Mouse (Mus musculus) kidney, postnatal 0 days (tissue): ENCODE measurements around the gene Gm14190. TPM values are rescaled to one million over a fixed set of nuclear protein-coding genes. Genes with fewer than 3 reads are reported as not detected.
"Not testable (repeated sequence)": the region's sequence is repeated elsewhere in the genome, so short reads cannot be mapped to it uniquely, and the experiment has no call there.

Source experiments
- ATAC-seq: fragments of 200-750 bp; cut with Nextera tagmentation; replicated peaks from 2 replicates; pipeline ENCODE4 v1.8.0; 2017; ENCODE audit warnings: low read depth, moderate number of reproducible peaks, moderate TSS enrichment, moderate library complexity; ENCODE audit not compliant: low FRiP score
- DNase-seq: peaks from one replicate; pipeline ENCODE4 v3.0.0-alpha.2; 2016; ENCODE audit warnings: low spot score
- H3K27ac ChIP-seq: fragments of 300-500 bp; sonication (generic); 2 replicates; pipeline ENCODE4 v1.5.1; 2014; ENCODE audit warnings: mild to moderate bottlenecking
- H3K27me3 ChIP-seq: fragments of 300-500 bp; sonication (generic); 2 replicates; pipeline ENCODE4 v1.6.1; 2014; ENCODE audit warnings: low read length, mixed read lengths; ENCODE audit not compliant: insufficient read depth
- H3K36me3 ChIP-seq: fragments of 300-500 bp; sonication (generic); 2 replicates; pipeline ENCODE4 v1.6.1; 2014; ENCODE audit warnings: low read length, mixed read lengths; ENCODE audit not compliant: insufficient read depth
- H3K4me1 ChIP-seq: fragments of 300-500 bp; sonication (generic); replicated peaks from 2 replicates; pipeline ENCODE4 v1.6.1; 2014; ENCODE audit warnings: antibody characterized with exemption, low read length, mixed read lengths; ENCODE audit not compliant: insufficient read depth
- H3K4me2 ChIP-seq: fragments of 300-500 bp; sonication (generic); 2 replicates; pipeline ENCODE4 v1.6.1; 2014; ENCODE audit warnings: mild to moderate bottlenecking, low read length, moderate library complexity, mixed read lengths
- H3K4me3 ChIP-seq: fragments of 300-500 bp; sonication (generic); replicated peaks from 2 replicates; pipeline ENCODE4 v1.5.1; 2014; ENCODE audit warnings: low read depth, low read length
- H3K9ac ChIP-seq: fragments of 300-500 bp; sonication (generic); 2 replicates; pipeline ENCODE4 v1.6.1; 2014; ENCODE audit warnings: low read depth, low read length
- H3K9me3 ChIP-seq: fragments of 300-500 bp; sonication (generic); replicated peaks from 2 replicates; pipeline ENCODE4 v1.6.1; 2016; ENCODE audit warnings: low read length, inconsistent platforms, mixed read lengths
- CTCF ChIP-seq: IDR thresholded peaks from 2 replicates; pipeline ENCODE4 v1.5.1; 2016; ENCODE audit warnings: antibody characterized with exemption, low read depth, mild to moderate bottlenecking, moderate library complexity
- WGBS: fragments of 180-500 bp; shearing (Covaris S2); extraction: QIAGEN DNeasy Blood & Tissue Kit; methylation state at CpG from one replicate; pipeline ENCODE4 v1.1.7; 2014; 5-methylcytosine and 5-hydroxymethylcytosine counted together
- polyA plus RNA-seq: library from polyadenylated mRNA; unstranded; fragments of >200 nt; fragmentation: Nextera tagmentation; extraction: Ambion mirVana; gene quantifications from 2 replicates; pipeline ENCODE4 v1.2.1, GENCODE M21; 2015

Gm14190 gene
- polyA plus RNA-seq, 1 experiment from 2014 or later: not detected

DNA sequence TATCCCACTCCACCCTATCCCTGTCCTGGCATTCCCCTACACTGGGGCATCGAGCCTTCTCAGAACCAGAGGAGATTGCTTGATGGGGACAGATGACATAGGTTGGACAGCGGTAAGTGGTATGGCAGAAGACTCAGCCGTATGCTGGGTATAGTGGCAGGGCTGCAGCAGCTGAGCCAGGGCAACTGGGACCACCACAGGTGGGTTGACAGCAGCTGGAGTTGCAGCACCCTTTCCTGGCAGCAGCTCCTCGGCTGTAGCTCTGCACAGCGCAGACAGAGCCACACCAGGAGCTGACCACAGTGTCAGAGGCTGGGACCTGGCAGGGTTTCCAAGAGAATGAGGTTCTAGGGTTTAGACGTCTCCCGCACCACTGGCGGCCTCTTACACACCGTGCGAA lies 27.7 kb downstream of the Gm14190 start:
- Histone ChIP-seq H3K27ac (no peak overlapping the region), H3K4me3 (no peak overlapping the region), H3K4me1 (no peaks in the 10 kb centered on the region), H3K4me2 (no peak overlapping the region), H3K36me3 (no peaks in the 10 kb centered on the region), H3K27me3 (no peaks in the 10 kb centered on the region), H3K9ac (no peak overlapping the region), H3K9me3 (no peaks in the 10 kb centered on the region)
- DNase-seq (no peak), ATAC-seq (no peak)
- no peak for TF ChIP-seq CTCF
- 79% methylated on average over 10 of the region's 10 CpGs for WGBS

DNA sequence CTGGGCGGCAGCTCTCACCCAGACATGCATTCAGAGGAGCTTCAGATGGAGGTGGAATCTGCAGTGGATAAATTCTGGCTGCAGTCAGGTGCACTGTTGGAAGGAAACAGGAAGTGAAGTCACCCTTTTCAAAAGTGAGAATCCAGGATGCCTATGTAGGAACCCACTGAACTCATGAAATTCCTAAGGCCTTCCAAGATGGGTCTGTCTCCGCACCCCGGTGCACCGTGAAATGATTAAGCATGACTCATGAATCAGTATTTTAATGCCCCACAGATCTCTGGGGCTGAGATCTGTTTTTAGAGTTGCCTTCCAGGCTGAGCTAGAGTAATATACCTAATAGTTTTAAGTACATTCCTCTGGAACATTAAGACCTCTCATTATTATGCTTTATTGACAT lies 31.3 kb downstream of the Gm14190 start:
- ATAC-seq (no peak), DNase-seq (no peak)
- 70% methylated on average over 4 of the region's 4 CpGs for WGBS
- Histone ChIP-seq H3K9me3 (no peaks in the 10 kb centered on the region), H3K4me1 (no peaks in the 10 kb centered on the region), H3K9ac (no peak overlapping the region), H3K4me2 (no peak overlapping the region), H3K4me3 (no peak overlapping the region), H3K36me3 (no peaks in the 10 kb centered on the region), H3K27ac (no peak overlapping the region), H3K27me3 (no peaks in the 10 kb centered on the region)
- no peak for TF ChIP-seq CTCF

DNA sequence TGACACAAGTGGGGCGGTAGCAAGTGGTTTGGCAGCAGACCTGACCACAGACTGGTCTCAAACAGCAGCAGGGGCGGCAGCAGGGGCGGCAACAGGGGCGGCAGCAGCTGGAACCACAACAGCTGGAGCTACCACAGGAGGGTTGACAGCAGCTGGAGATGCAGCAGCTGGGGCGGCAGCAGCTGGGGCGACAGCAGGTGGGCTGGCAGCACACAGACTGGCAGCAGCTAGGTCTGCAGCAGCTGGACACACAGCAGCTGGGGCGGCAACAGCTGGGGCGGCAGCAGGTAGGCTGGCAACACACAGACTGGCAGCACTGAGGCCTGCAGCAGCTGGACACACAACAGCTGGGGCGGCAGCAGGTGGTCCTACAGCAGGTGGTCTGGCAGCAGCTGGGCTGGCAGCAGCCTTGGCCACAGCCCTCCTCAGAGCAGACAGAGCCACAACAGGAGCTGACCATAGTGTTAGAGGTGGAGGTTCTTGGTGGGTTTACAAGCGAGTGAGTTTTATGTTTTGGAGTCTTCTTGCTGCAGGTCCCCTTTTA lies 32.0 kb downstream of the Gm14190 start, which contains the start of gene Gm11563:
Gm11563 (minus strand) TSS at position 494 of the 544 bp plus-strand sequence.
- not testable (repeated sequence) for H3K9me3 ChIP-seq, H3K4me2 ChIP-seq, H3K9ac ChIP-seq, H3K36me3 ChIP-seq, H3K4me3 ChIP-seq, H3K4me1 ChIP-seq, ATAC-seq, DNase-seq, H3K27me3 ChIP-seq, H3K27ac ChIP-seq
- WGBS: 54% methylated on average over 10 of the region's 10 CpGs

DNA sequence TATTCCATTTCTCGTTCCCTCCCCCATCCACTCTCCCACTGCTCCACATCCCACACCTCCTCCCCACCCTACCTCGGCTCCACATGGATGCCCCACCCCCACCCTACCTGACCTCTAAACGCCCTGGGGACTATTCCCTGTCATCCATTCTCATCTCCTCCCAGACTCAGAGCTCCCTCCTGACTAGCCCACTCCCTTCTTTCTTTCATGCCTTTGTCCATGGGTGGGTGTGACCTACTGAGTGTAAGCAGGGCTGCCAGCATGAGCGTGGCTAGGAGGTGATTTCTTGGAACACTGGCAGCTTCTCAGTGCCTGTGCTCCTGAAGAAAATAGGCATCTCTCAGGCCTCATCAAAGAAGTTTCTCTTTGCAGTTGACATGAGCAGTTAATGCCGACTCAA lies 33.5 kb downstream of the Gm14190 start:
- H3K4me2 ChIP-seq: no peak overlapping the region
- 42% methylated on average over 5 of the region's 5 CpGs for WGBS
- H3K27me3 ChIP-seq: no peaks in the 10 kb centered on the region
- H3K4me3 ChIP-seq: no peak overlapping the region
- H3K9ac ChIP-seq: no peak overlapping the region
- TF ChIP-seq CTCF: no peak
- no peaks in the 10 kb centered on the region for H3K4me1 ChIP-seq
- no peak overlapping the region for H3K27ac ChIP-seq
- H3K36me3 ChIP-seq: no peaks in the 10 kb centered on the region
- no peak for DNase-seq
- ATAC-seq: no peak
- H3K9me3 ChIP-seq: no peaks in the 10 kb centered on the region

DNA sequence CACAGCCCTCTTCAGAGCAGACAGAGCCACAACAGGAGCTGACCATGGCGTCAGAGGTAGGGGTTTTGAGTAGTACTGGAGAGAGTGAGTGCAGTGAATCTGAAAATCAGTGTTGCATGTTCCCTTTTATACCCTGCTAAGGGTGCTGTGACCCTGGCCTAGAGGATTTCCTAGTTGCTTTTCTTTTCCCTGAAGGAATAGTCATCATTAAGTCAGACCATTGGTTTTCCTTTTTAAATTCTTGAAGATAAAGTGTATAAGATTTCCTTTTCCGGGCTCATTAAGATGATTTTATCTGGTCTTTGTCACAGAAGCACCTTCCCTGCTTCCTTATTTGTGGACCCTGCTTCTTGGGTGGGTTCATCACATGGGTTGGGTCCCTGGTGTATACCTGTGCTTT lies 40.4 kb downstream of the Gm14190 start, which contains the start of gene Gm11555:
Gm11555 (minus strand) TSS at position 101 of the 400 bp plus-strand sequence.
- DNase-seq (no peak), ATAC-seq (no peak)
- Histone ChIP-seq H3K36me3 (no peaks in the 10 kb centered on the region), H3K9me3 (no peaks in the 10 kb centered on the region), H3K4me1 (no peaks in the 10 kb centered on the region), H3K4me3 (no peak within 1 kb of the TSS), H3K27me3 (no peaks in the 10 kb centered on the region), H3K4me2 (no peak within 1 kb of the TSS), H3K9ac (no peak within 1 kb of the TSS), H3K27ac (no peak within 1 kb of the TSS)
- whole genome bisulfite sequencing: 85% methylated on average over 2 of the region's 2 CpGs
- TF ChIP-seq CTCF: no peak

DNA sequence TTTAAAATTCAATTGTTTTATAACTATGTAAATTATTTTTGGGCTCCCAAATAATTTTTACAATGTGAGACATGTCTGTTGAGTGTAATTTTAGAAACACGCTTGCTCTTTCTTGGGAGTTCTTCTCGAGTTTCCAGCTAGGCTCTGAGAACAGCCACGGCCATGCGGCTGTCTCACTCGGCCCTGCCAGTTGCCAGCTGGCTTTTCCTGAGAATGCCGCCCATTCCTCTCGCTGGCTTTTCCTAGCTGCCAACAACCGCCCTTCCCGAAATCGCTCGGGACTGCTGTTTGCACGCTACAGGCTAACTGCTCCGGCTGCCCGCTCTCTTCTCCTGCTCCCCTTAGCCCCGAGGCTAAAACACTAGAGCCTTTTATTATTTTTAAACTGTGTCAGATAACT lies 44.1 kb downstream of the Gm14190 start:
- ATAC-seq (no peak), DNase-seq (no peak)
- no peak overlapping the region for H3K4me2 ChIP-seq
- no peak overlapping the region for H3K9ac ChIP-seq
- no peak overlapping the region for H3K4me3 ChIP-seq
- no peaks in the 10 kb centered on the region for H3K9me3 ChIP-seq
- no peaks in the 10 kb centered on the region for H3K4me1 ChIP-seq
- no peaks in the 10 kb centered on the region for H3K36me3 ChIP-seq
- no peaks in the 10 kb centered on the region for H3K27me3 ChIP-seq
- TF ChIP-seq CTCF: no peak
- WGBS: 77% methylated on average over 15 of the region's 15 CpGs
- H3K27ac ChIP-seq: no peak overlapping the region

DNA sequence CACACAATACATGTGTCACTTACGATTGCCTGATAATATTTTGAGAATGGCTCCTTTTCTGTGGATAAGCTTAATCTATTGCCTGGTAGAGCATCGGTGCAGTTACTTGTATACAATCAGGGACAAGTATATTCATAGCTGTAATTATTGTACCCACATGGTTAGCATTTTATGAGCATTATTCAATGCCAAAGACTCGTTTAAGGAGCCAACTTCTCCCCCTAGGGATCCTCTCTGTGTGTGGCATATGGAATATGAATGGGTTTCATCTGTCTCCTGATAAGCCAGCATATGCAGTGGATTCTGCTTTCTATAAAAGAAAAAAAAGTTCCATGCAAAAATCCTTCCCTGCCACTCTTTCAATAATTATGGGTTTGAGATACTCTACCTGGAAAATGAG lies 46.2 kb downstream of the Gm14190 start:
- Histone ChIP-seq H3K9me3 (no peaks in the 10 kb centered on the region), H3K36me3 (no peaks in the 10 kb centered on the region), H3K27ac (no peak overlapping the region), H3K27me3 (no peaks in the 10 kb centered on the region), H3K4me3 (no peak overlapping the region), H3K4me1 (no peaks in the 10 kb centered on the region), H3K9ac (no peak overlapping the region), H3K4me2 (no peak overlapping the region)
- WGBS: 75% methylated on average over 3 of the region's 3 CpGs
- no peak for TF ChIP-seq CTCF
- no peak for DNase-seq
- ATAC-seq: no peak

DNA sequence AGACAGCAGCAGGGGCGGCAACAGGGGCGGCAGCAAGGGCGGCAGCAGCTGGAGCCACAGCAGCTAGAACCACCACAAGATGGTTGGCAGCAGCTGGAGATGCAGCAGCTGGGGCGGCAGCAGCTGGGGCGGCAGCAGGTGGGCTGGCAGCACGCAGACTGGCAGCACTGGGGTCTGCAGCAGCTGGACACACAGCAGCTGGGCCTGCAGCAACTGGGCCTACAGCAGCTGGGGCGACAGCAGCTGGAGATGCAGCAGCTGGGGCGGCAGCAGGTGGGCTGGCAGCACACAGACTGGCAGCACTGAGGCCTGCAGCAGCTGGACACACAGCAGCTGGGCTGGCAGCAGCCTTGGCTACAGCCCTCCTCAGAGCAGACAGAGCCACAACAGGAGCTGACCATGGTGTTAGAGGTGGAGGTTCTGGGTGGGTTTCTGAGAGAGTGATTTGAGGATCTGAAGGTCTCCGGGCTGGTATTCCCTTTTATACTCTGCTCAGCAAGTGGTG lies 46.9 kb downstream of the Gm14190 start, which contains the start of gene Krtap4-7:
Krtap4-7 (minus strand) TSS at position 455 of the 505 bp plus-strand sequence.
- not testable (repeated sequence) for ATAC-seq, H3K4me1 ChIP-seq, H3K9ac ChIP-seq, H3K36me3 ChIP-seq, H3K27ac ChIP-seq, H3K9me3 ChIP-seq, H3K27me3 ChIP-seq, H3K4me2 ChIP-seq, H3K4me3 ChIP-seq, DNase-seq
- WGBS: 77% methylated on average over 8 of the region's 9 CpGs
